Mouse (Mus musculus) liver, embryonic 13.5 days (tissue): ENCODE measurements around the gene 1700030K09Rik. TPM values are rescaled to one million over a fixed set of nuclear protein-coding genes. Genes with fewer than 3 reads are reported as not detected.

Experiments
- ATAC-seq: fragments of 200-750 bp; cut with Nextera tagmentation; 2 replicates; pipeline ENCODE4 v1.8.0; 2017; ENCODE audit warnings: low read depth, mild to moderate bottlenecking, moderate number of reproducible peaks, moderate library complexity
- DNase-seq: peaks from one replicate; pipeline ENCODE4 v3.0.0; 2022
- H3K27ac ChIP-seq: fragments of 300-500 bp; sonication (generic); 2 replicates; pipeline ENCODE4 v1.5.1; 2015; ENCODE audit warnings: moderate library complexity, mild to moderate bottlenecking, inconsistent platforms
- H3K27me3 ChIP-seq: fragments of 300-500 bp; sonication (generic); 2 replicates; pipeline ENCODE4 v1.6.1; 2015; ENCODE audit warnings: mild to moderate bottlenecking, inconsistent platforms
- H3K36me3 ChIP-seq: fragments of 300-500 bp; sonication (generic); 2 replicates; pipeline ENCODE4 v1.6.1; 2015; ENCODE audit warnings: mild to moderate bottlenecking, inconsistent platforms
- H3K4me1 ChIP-seq: fragments of 300-500 bp; sonication (generic); replicated peaks from 2 replicates; pipeline ENCODE4 v1.6.1; 2015; ENCODE audit warnings: inconsistent platforms
- H3K4me2 ChIP-seq: fragments of 300-500 bp; sonication (generic); 2 replicates; pipeline ENCODE4 v1.6.1; 2015; ENCODE audit warnings: inconsistent platforms, mild to moderate bottlenecking, moderate library complexity
- H3K4me3 ChIP-seq: fragments of 300-500 bp; sonication (generic); replicated peaks from 2 replicates; pipeline ENCODE4 v1.5.1; 2015; ENCODE audit warnings: mild to moderate bottlenecking, inconsistent platforms
- H3K9ac ChIP-seq: fragments of 300-500 bp; sonication (generic); 2 replicates; pipeline ENCODE4 v1.6.1; 2015; ENCODE audit warnings: mild to moderate bottlenecking, inconsistent platforms
- H3K9me3 ChIP-seq: fragments of 300-500 bp; sonication (generic); replicated peaks from 2 replicates; pipeline ENCODE4 v1.6.1; 2016; ENCODE audit warnings: inconsistent platforms
- WGBS: fragments of 180-500 bp; shearing (Covaris S2); methylation state at CpG from one replicate; pipeline ENCODE4 v1.1.7; 2015; ENCODE audit not compliant: insufficient replicate concordance; 5-methylcytosine and 5-hydroxymethylcytosine counted together
- polyA plus RNA-seq: library from polyadenylated mRNA; unstranded; fragments of >200 nt; fragmentation: Nextera tagmentation; extraction: Ambion mirVana; gene quantifications from 2 replicates; pipeline ENCODE4 v1.2.1, GENCODE M21; 2015

The 1700030K09Rik gene
- 4.2 and 5.0 TPM in 2 replicates for polyA plus RNA-seq

DNA sequence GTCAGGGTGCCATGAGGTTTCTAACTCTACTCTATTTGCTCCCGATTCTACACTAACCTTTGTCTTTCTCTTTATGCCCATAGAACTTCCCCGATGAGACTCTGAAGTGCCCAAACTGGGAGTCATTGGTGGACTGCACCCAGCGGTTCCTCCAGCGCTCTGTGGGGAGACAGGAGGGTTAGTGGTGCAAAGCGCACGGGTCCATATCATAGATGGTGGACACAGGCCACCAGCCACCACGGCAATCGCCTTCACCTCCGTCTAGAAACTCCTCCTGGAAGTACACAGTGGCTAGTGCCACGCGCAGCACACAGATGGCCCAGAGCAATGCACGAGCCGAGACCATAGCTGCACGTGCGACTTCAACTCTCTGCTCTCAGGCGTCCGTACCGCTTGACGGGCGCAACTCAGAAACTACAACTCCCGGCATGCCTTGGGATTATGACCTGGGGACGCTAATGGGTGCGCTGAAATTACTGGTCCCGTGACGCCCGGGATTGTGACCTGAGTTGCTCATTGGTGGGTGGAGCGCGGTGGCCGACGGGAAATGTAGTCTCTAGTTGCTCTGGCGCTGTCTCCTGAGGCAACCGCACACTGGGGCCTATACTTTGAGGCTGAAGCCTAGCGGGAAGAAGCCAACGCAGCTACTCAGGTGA is at the start of gene 1700030K09Rik, which contains the start of gene Calr3:
TSS of gene 1700030K09Rik (plus strand) at position 543 of the 656 bp plus-strand sequence.
TSS of gene Calr3 (minus strand) at position 533 of the 656 bp plus-strand sequence.
- H3K4me1 ChIP-seq = peaks cover 29% of the 10 kb centered on the region
- H3K36me3 ChIP-seq = peaks cover 11% of the 10 kb centered on the region
- no peaks in the 10 kb centered on the region for H3K9me3 ChIP-seq
- 4% methylated on average over 34 of the region's 34 CpGs for WGBS
- DNase-seq (peak; percentile 94), ATAC-seq (peak; percentile 98)
- peak within 1 kb of the TSS; percentile 37 for H3K27ac ChIP-seq
- peak within 1 kb of the TSS; percentile 75 for H3K9ac ChIP-seq
- H3K4me3 ChIP-seq = peak within 1 kb of the TSS; percentile 60
- peak within 1 kb of the TSS; percentile 84 for H3K4me2 ChIP-seq
- no peaks in the 10 kb centered on the region for H3K27me3 ChIP-seq

DNA sequence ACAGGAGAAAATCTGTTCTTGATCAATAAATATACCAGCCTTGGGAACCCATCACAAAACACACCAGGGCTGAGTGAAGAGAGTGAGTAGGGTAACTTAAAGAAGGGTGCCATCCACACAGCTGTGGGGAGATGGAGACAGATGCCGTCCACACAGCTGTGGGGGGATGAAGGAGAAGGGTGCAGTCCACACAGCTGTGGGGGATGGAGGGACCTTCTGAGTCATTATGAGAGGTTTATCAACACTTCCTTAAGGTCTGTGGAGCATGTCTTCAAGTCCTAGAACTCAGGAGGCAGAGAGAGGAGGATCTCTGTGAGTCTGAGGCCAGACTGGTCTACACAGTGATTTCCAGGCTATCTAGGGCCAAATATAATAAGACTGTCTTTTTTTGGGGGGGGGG is 42.3 kb upstream of the 1700030K09Rik start:
- Histone ChIP-seq H3K27ac (no peak overlapping the region), H3K36me3 (peaks cover 41% of the 10 kb centered on the region), H3K9ac (no peak overlapping the region), H3K27me3 (no peaks in the 10 kb centered on the region), H3K4me2 (no peak overlapping the region), H3K4me1 (peaks cover 42% of the 10 kb centered on the region), H3K9me3 (no peaks in the 10 kb centered on the region), H3K4me3 (no peak overlapping the region)
- DNase-seq (no peak), ATAC-seq (no peak)
- 81% methylated on average over 1 of the region's 1 CpGs for WGBS

DNA sequence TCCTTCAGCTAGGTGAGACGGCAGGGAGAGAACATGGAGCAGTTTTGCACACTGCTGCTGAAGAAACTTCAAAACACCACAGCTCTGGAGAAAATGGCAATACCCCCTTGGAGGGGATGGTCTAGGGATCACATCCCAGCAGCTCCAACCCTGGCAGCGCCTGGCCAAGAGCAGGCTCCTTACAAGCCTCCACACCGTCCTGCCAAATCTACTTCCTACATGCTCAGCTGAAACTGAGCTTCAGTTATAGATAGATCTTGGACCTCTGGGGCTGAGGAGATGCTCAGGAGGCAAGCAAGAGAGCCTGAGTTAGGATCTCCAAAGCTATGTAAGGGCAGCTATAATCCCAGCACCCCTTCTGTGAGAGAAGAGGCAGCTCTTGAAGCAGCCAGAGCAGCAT is 40.7 kb upstream of the 1700030K09Rik start:
- H3K27ac ChIP-seq = no peak overlapping the region

DNA sequence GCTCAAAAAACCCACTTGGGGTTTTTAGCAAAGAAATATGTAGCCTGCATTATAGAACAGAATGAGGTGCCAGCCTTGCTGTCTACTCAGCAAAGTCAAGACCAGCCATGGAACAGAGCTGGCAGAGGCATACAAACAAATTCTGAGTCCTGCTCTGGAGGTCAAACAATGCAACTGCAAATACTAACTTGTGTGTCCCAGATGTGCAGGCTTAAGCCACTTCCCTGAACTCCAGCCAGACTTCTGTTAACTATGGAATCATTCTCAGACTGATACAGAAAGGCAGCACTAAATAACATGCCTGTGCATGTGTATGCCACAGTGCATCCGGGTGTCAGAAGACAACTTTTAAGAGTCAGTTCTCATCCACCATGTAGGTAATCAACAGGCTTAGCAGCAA is 35.8 kb upstream of the 1700030K09Rik start:
- Histone ChIP-seq H3K4me1 (peaks cover 71% of the 10 kb centered on the region), H3K4me2 (no peak overlapping the region), H3K27ac (no peak overlapping the region), H3K36me3 (peaks cover 16% of the 10 kb centered on the region), H3K9me3 (no peaks in the 10 kb centered on the region), H3K4me3 (no peak overlapping the region), H3K27me3 (no peaks in the 10 kb centered on the region), H3K9ac (no peak overlapping the region; the same call in 1 of the 2 replicates)
- WGBS = 90% methylated on average over 1 of the region's 1 CpGs
- ATAC-seq (no peak), DNase-seq (no peak)

More for the DNA sequence above, 40.7 kb upstream of the 1700030K09Rik start:
- peaks cover 49% of the 10 kb centered on the region for H3K4me1 ChIP-seq
- H3K9me3 ChIP-seq = no peaks in the 10 kb centered on the region
- no peak overlapping the region for H3K4me2 ChIP-seq
- no peak overlapping the region for H3K4me3 ChIP-seq
- H3K9ac ChIP-seq = no peak overlapping the region
- no peaks in the 10 kb centered on the region for H3K27me3 ChIP-seq
- ATAC-seq (no peak), DNase-seq (no peak)
- 82% methylated on average over 3 of the region's 3 CpGs for WGBS
- H3K36me3 ChIP-seq = peaks cover 26% of the 10 kb centered on the region

DNA sequence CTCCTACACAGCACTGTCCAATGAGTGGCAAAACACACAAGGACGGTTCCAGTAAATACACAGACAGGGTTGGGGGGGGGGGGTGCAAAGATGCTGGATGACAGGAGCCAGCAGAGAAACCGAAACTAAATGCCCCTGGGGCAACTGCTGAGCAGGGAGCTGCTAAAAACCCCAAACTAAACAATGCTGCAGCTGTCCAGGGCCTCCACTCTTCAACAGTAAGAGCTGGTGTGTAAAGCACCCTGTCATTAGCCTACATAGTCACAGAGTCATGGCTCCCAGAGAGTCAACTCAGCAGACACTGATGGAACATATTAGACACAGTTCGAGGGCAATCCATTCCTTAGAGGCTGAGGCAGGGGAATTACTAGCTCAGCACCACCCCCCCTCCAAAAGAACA is 34.2 kb upstream of the 1700030K09Rik start:
- H3K4me3 ChIP-seq = no peak overlapping the region
- H3K27me3 ChIP-seq = no peaks in the 10 kb centered on the region
- WGBS = 74% methylated on average over 3 of the region's 3 CpGs
- H3K9me3 ChIP-seq = no peaks in the 10 kb centered on the region
- no peak overlapping the region for H3K4me2 ChIP-seq
- H3K9ac ChIP-seq = 0 out of 2 replicates have a peak overlapping the region, but pooled peaks have one; percentile 17
- ATAC-seq (no peak), DNase-seq (no peak)
- peak overlapping the region; percentile 50; the same call in 1 of the 2 replicates for H3K27ac ChIP-seq
- peaks cover 82% of the 10 kb centered on the region for H3K4me1 ChIP-seq
- H3K36me3 ChIP-seq = peaks cover 11% of the 10 kb centered on the region

DNA sequence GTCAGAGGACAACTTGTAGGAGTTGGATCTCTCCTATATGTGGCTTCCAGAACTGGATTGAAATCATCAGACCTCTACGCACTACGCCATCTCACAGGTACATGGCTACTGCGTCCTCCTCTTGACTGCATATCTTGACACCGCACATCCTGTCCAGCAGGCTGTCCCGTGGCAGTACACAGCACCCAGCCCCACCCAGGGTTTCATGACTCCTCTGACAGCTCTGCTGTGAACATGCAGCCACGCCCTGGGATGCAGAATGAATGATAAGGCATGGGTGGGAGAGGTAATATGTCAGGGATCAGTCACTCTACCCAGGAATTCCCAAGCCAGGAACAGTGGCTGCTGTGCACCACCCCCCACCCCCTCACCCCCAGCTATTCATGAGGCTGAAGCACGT is 29.8 kb upstream of the 1700030K09Rik start:
- ATAC-seq (peak; percentile 99), DNase-seq (peak; percentile 88)
- WGBS = 28% methylated on average over 7 of the region's 7 CpGs
- Histone ChIP-seq H3K4me1 (peaks cover 99% of the 10 kb centered on the region), H3K9me3 (no peaks in the 10 kb centered on the region), H3K27ac (peak overlapping the region; percentile 98), H3K4me2 (peak overlapping the region; percentile 72), H3K36me3 (peaks cover 20% of the 10 kb centered on the region), H3K9ac (peak overlapping the region; percentile 75), H3K4me3 (peak overlapping the region; percentile 39), H3K27me3 (no peaks in the 10 kb centered on the region)

DNA sequence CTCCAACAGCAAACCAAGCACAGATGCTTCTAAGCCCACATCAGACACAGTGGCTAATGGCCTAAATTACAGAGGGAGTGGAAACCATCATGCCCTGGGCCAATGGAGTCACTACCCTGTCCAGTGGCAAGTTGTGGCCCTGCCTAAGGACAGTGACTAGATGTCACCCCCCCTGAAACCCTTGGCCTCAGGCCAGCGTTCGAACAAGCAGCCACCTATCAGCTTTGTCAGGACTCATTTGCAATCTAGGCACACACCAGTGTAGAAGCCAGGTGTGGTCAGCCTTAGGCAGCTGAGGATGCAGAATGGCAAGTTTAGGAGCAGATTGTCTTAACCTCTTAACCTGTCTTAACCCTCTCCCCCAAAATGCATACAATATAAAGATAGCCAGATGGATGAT is 28.4 kb upstream of the 1700030K09Rik start:
- Histone ChIP-seq H3K27me3 (no peaks in the 10 kb centered on the region), H3K9ac (peak overlapping the region; percentile 65), H3K4me2 (peak overlapping the region; percentile 72), H3K4me3 (0 out of 2 replicates have a peak overlapping the region, but pooled peaks have one; percentile 5), H3K4me1 (peaks cover 100% of the 10 kb centered on the region), H3K9me3 (no peaks in the 10 kb centered on the region), H3K27ac (peak overlapping the region; percentile 98), H3K36me3 (peaks cover 23% of the 10 kb centered on the region)
- DNase-seq (peak; percentile 46), ATAC-seq (peak; percentile 9; the same call in 1 of the 2 replicates)
- WGBS = 44% methylated on average over 2 of the region's 2 CpGs

DNA sequence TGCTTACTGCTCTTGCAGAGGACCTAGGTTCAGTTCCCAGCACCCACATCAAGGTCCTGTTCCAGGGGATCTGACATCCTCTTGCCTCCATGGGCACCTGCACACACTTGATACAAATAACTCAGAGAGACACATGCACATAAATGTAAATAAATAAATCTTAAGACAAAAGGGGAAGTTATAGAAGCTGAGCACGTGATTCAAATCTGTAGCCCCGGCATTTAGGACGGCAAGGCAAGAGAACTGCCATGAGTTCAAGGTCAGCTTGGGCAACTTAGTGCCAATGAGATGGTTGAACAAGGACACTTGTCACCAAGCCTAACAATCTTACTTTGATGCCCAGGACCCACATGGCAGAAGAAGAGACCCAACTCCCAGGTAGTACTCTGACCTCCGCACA is 25.6 kb upstream of the 1700030K09Rik start:
- 82% methylated on average over 4 of the region's 4 CpGs for WGBS
- no peak for DNase-seq
- Histone ChIP-seq H3K4me3 (no peak overlapping the region), H3K36me3 (0 out of 2 replicates have a peak, but pooled peaks cover 12% of the 10 kb centered on the region), H3K4me1 (peaks cover 88% of the 10 kb centered on the region), H3K27ac (peak overlapping the region; percentile 98; the same call in 1 of the 2 replicates), H3K27me3 (no peaks in the 10 kb centered on the region), H3K4me2 (peak overlapping the region; percentile 19; the same call in 1 of the 2 replicates), H3K9me3 (no peaks in the 10 kb centered on the region), H3K9ac (peak overlapping the region; percentile 65; the same call in 1 of the 2 replicates)
- ATAC-seq = no peak

DNA sequence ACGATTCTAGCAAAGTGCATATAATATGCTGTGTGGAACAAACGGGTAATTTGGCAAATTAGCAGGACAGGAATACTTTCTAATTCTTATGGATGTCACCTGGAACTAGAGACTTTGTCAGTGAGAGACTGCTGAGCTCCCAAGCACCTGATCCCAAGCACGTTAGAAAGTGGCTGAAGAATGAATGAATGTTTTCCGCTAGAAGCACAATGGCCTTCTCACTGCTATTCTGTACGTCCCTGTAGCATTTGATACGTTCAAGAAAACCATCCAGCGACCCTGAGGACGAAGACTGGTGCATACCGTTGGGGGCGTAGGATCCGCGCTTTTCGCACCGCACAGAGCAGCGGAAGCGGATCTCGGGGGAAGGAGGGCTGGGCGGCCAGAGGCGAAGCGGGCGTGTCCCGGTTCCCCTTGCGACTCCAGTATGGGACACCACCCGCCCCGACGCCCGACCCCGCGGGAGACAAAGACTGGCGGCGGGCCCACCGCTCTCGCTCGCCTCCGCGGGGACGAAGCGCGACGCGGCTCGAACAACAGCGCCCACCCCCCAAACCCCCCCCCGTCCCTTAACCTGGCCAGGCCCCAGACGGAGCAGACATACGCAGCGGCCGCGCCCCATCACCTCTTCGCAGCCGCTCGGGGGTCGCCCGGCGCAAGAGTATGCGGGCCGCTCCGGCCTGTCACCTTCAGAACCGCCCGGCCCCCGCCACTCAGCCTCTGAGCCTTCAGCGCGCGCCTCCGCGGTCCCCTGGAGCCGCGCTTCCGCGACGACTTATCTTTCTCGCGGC is 22.9 kb upstream of the 1700030K09Rik start:
- Histone ChIP-seq H3K4me3 (peak overlapping the region; percentile 89), H3K27me3 (no peaks in the 10 kb centered on the region), H3K36me3 (0 out of 2 replicates have a peak, but pooled peaks cover 12% of the 10 kb centered on the region), H3K27ac (peak overlapping the region; percentile 96), H3K4me2 (peak overlapping the region; percentile 87), H3K4me1 (peaks cover 65% of the 10 kb centered on the region), H3K9me3 (no peaks in the 10 kb centered on the region), H3K9ac (peak overlapping the region; percentile 92)
- ATAC-seq (peak; percentile 35), DNase-seq (peak; percentile 50)
- WGBS = 1% methylated on average over 71 of the region's 73 CpGs

DNA sequence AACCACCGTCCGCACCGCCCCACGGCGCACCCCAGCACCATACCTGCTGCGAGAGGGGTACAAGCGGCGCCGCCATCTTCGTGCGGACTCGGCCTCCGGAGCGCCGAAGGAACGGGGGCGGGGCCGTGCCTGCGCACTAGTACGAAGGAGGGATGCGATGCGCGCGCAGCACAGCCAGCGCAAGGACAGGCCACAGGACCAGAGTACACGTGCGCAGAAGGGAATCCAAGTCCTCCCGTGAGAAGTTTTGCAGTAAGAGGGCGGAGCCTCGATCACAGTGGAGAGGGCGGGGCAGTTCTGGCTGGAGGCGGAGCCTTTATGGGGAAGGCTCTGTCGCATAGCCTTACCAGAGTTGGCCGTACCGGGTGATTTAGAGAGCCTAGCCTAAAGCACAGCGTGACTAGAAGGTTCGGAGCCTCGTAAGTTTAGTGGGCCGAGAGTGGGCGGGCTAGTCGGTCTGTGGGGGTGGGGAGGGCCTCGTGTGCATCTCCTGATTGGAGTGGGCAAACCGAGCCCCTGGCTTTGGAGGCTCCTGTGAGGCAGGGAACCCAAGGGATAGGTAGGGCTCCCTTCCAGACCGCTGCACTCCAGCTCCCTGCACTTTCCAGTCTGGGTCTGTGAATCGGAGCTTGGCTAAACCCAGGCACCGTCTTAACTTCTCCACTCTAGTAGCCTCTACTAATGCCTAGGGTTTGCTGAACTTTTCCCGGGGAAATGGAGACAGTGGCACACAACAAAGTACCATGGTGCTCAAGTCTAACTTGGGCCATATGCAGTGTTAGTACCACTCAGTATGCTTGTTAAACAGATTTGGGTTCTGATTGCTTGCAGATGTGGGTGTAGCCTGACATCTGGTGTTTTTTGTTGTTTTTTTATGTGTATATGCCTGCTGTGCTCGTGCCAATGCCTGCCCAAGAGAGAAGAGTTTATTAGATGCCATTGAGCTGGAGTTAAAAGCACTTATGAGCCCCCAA is 22.0 kb upstream of the 1700030K09Rik start, which contains the start of gene Eps15l1:
TSS of gene Eps15l1 (minus strand) at position 99 of the 974 bp plus-strand sequence.
- no peaks in the 10 kb centered on the region for H3K9me3 ChIP-seq
- H3K9ac ChIP-seq = peak within 1 kb of the TSS; percentile 92
- H3K4me1 ChIP-seq = peaks cover 56% of the 10 kb centered on the region
- under 1% methylated on average over 48 of the region's 48 CpGs for WGBS
- DNase-seq = peak; percentile 98
- ATAC-seq = peak; percentile 95
- H3K4me2 ChIP-seq = peak within 1 kb of the TSS; percentile 87
- H3K27me3 ChIP-seq = no peaks in the 10 kb centered on the region
- peak within 1 kb of the TSS; percentile 89 for H3K4me3 ChIP-seq
- H3K36me3 ChIP-seq = 0 out of 2 replicates have a peak, but pooled peaks cover 12% of the 10 kb centered on the region
- H3K27ac ChIP-seq = peak within 1 kb of the TSS; percentile 96
